Mouse (Mus musculus): Measurements from ENCODE around the gene Cdcp1. TPM values are rescaled to one million over a fixed set of nuclear protein-coding genes. Genes with fewer than 3 reads are reported as not detected.

Gene Cdcp1
- 0.07 and 0.44 TPM in 2 replicates for total RNA-seq (2015)
- 0.17 and 0.30 TPM in 2 replicates for total RNA-seq (2017)

DNA sequence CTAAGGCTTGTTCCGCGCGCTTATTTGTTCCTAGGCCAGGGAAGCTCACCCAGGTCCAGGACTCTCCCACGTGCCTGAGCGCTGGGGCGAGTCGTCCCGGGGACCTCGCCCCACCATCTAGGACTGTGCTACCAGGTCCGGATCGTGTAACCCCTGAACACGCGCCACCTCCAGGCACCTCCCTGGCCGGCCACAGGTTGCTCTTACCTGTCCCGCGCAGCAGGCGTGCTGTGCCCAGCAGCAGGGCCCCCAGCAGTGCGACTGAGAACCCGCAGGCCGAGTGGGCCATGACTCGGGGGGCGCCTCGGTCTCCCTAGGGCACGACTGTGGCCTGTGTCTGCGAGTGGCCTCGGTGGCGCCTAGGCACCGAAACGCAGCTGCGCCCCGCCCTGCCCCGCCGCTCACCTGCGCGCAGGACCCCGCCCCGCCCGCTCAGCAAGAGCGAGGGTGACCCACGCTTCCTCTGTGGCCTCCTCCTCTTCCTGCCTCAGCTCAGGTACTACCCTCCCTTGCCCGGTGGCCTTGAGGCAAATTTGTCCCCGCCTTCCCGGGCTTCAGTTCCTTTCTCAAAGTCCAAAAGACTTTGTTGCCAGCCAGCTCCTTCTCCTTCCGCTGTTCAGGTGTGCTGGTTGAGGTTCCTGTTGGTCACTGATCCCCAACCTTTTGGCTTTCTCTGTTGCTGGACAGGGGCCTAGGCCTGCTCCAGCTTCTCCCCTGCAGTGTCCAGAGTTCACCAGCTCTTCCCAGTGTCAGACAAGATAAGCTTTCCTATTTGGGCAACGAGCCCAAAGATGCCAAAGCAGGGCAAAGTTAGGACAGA lies at the start of gene Cdcp1:
Gene Cdcp1, minus strand, starts transcription at position 418 of the 820 bp plus-strand sequence.
- peak; percentile 48 for ATAC-seq (replicated peaks; ENCODE audit: poor library complexity)

DNA sequence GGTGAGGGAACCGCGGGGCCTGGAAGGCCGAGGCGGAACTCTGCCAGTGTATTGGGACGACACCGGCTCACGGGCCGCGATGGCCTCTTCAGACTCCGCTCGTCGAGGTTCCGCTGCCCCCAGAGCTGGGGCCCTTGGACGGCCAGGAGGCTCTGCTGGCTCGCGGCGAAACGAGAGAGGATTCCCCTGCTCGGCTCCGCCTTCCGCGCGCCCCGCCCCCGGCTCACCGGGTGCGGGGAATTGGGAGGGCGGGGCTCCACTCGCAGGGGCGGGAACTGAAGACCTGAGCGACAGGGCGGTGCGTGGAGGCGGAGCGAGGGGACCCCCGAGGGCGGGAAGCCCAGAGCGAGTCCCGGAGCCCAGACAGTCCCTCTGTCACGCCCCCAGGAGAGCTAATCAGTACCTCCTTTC lies 44.8 kb upstream of the Cdcp1 start, which contains the start of gene Tmem158:
Gene Tmem158, minus strand, starts transcription at position 154 of the 411 bp plus-strand sequence.
- peak; percentile 95 for ATAC-seq (replicated peaks; ENCODE audit: poor library complexity)

DNA sequence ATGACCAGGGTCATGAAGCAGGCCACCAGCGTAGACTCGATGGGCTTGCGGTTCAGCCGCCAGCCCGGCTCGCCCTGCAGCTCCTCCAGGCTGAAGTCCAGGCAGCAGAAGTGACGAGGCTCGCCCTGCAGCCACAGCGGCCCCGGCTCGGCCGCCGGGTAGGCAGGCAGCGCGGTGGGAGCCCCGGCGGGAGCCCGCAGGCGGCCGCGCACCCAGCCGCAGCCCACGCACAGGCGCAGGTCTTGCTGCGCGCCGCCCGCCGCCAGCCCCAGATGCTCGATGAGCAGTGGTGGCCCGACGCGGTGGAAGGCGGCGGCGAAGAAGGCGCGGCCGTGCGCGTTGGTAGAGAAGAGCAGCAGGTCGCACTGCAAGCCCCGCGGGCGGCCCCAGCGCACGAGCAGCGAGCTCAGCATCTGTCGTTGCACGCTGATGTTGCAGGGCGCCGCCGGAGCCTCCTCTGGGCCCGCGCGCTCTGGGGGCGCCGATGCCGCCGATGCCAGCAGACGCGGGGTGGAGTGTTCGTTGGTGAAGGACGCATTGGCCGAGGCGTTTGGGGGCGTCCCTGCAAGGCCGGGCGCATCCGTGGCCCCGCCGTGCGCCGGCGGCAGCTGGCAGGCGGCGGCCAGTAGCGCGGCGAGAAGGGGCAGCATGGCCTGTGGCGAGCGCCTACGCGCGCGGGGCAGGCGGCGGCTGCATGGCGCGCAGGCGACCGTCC lies 44.2 kb upstream of the Cdcp1 start:
- peak; percentile 11 for ATAC-seq (replicated peaks; ENCODE audit: poor library complexity)

DNA sequence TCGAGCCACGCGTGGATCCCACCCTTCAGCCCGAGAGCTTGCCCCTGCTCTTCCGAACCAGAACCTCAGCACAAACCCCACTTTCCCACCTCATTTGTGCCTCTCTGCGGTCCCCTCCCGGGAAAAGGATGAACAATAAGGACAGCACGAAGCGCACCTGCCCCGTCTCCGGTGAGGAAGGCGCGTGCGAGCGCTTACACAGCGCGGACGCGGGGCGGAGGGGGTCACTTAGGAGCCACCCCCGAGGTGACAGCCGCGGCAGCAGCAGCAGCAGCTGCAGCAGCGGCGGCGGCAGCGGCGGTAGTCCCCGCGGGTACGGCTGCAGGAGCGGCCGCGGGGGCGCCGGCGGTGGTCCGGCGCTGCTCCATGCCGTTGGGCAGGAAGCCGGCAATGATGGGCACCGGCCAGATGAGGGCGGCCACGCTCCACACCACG lies 43.6 kb upstream of the Cdcp1 start:
- ATAC-seq (replicated peaks; ENCODE audit: poor library complexity), result peak; percentile 68; the same call in 1 of the 2 replicates

DNA sequence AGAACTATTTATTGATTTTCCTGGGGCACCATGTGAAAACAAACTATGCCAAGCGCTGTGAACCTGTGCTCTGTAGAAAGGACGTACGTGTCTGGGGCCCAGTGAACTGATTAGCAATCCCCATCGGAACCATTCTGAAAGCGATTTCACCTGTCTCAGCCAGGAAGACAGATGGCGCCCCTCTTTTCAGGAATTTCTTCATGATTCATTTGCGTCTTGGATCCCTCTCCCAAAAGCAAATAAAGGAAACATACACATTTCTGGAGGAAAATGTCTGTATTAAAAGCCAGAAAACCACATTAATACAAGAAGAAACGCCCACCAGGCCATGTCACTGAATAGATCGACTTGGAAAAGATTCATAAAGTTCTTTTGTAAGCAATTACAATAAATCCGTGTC lies 43.0 kb upstream of the Cdcp1 start:
- no peak for ATAC-seq (replicated peaks; ENCODE audit: poor library complexity)

DNA sequence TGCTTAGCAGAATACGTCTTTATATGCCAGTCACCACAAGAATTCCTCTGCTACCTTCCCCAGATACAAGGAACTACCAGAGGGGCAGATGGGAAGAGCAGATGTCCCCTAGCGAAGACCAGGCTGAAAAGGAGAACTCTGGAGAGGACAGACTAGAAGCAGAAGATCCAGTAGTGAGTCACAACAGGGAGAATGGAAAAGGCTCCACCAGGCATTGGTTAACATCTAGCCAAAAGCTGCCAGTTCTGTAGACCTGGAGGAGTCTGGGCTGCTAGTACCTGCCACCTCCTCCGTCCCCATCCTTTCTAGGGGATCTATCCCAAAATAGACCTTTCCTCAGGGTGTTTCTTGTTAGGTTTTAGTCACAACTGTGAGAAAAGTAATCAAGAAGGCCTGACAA lies 39.9 kb upstream of the Cdcp1 start:
- ATAC-seq (replicated peaks; ENCODE audit: poor library complexity), result no peak

DNA sequence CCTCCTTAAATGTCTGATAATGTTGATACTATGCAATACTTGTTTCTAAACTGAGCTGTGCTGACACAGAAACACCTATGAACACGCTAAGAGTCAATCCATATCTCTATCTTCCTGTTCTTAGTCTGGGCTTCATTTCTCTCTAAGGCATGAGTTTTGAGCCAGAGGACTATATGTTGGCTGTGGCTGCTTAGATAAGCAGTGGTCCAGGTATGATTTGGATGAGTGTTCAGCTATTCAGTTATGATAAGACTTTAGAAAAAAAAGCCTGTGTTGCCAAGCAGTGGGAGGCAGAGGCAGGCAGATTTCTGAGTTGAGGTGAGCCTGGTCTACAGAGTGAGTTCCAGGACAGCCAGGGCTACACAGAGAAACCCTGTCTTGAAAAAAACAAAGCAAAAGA lies 32.2 kb upstream of the Cdcp1 start:
- peak; percentile 59 for ATAC-seq (replicated peaks; ENCODE audit: poor library complexity)

DNA sequence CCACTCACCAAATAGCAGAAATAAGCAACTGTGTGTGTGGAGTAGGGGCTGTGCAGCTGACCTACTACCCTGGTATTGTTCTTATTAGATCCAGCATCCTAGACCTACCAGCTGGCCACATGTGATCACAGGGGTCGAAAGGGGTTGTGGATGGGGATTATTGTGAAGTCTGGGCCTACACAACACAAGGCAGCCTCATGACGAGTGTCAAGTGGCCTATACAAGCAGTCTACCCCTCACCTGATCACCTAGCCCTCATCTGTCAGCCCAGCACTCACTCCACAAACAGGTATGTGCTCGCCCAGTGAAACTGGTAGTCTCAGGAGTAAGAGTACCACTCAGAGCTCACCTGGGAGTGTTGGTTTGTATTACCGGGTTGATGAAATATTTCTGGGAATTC lies 29.3 kb upstream of the Cdcp1 start:
- no peak for ATAC-seq (replicated peaks; ENCODE audit: poor library complexity)

DNA sequence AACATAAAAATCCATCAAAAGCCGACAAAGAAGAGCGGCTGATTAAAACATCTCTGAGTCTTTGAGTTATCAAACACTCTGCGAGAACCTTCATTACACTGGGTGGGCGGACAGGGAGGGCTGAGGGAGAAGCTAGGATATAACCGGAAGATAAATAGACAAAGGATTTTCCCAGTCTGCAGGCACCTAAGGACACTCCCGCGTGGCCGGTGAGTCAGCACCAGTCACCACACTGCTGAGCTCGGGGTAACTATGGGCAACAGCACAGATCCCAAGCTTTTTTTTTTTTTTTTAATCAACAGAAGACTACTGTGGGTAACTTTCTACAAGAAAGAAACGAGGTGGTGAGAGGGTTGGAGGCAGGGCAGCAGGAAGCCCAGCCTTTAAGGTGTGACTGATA lies 28.1 kb upstream of the Cdcp1 start:
- no peak for ATAC-seq (replicated peaks; ENCODE audit: poor library complexity)

DNA sequence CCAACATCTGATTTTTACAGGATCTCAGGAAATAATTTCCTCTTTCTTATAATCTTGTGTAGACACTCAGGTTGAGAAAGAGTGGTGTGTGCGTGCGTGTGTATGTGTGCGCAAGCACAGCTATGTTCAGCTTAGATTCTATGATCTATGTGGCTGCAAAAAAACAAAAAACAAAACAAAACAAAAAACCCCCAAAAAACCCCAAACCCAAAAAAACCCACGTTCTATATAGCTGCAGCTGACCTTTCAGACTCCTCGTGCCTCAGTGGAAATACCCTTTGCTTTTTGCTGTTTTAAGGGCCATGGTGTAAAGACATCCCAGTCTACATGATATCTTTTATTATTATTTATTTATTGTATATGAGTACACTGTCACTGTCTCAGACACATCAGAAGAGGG lies 25.4 kb upstream of the Cdcp1 start:
- ATAC-seq (replicated peaks; ENCODE audit: poor library complexity), result no peak

DNA sequence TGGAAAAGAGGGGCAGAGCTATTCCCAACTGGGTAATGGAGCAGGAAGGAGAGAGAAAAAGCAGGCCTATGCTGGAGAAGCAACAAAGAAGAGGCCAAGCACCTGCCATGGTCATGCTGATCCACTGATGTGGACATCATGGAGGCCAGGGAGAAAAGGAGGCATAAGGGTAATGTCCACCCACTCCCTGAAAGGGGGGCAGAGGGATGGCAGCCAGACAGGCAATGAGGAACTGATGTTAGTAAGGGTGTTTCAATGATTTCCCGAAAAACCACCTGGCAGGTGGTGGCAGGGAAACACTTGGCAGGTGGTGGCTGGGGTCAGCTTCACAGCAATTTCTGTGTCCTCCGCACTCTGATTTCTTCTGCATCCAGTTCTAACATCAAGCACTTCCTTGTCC lies 24.9 kb upstream of the Cdcp1 start:
- no peak for ATAC-seq (replicated peaks; ENCODE audit: poor library complexity)

DNA sequence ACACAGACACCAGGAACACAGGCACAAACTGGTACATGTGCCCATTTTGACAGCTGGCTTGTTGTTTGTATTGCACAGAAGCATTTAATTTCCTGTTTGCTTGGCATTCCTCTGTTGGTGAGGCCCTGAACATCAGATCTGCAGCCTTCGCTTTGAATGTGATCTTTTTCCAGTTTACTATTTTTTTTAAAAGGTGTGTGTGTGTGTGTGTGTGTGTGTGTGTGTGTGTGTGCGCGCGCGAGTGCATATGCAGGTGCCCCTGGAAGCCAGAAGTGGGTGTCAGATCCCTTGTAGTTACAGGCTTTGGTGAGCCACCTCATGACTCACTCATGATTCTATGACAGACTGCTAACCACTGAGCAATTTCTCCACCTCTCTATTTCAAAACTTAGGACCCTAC lies 24.4 kb upstream of the Cdcp1 start:
- no peak for ATAC-seq (replicated peaks; ENCODE audit: poor library complexity)

DNA sequence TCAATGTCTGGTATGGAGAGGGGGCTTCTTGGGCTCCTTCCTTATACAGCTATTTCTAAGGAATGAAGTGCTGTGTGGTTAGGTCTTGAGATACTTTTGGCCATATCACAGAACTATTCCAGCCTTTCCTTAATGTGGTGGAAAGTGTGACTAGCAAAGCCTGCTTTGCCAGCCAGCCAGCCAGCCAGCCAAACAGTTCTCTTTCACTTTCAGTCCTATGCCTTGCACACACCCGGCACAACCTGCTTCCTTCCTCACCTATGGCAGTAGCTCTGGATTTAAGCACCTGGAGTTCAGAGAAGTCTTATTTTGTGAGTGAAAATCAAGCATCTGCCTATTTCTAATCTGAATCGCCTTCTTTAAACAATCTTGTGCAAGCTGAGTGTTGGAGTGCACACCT lies 23.8 kb upstream of the Cdcp1 start:
- ATAC-seq (replicated peaks; ENCODE audit: poor library complexity), result no peak

DNA sequence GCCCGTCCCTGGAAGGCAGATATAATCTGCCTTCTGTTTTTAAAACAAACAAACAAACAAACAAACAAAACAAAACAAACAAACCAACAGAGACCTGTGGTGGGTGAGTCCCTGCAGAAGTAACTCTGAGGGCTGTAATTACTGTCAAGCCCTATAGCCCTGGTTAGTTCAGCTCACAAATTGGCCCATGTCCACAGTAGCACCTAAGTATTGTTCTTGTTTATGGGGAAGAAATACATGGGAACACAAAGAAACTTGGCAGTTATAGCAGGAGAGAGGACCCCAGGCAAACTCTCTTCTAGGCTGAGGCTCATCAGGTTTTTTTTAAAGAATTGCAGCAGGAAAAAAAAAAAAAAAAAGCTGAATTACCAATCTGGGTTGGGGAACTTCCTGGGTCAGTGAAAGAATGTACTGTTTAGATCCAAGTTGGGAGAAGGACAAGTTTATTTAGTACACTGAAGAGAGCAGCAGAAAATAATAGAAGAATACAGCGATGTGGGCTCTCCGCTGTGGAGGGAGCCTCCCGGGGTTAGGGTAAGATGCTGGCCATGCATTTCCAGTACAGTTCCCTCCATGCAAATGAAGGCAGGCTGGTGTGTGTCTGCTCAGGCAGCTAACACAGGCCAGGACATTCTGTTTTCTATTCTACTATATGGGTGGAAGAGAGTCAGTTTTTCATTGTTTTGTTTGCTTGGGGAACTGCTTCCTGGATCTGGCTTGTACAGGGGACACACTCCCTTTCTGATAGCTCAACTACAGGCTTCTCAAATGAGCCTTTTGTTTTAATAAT lies 22.6 kb upstream of the Cdcp1 start:
- no peak for ATAC-seq (replicated peaks; ENCODE audit: poor library complexity)

DNA sequence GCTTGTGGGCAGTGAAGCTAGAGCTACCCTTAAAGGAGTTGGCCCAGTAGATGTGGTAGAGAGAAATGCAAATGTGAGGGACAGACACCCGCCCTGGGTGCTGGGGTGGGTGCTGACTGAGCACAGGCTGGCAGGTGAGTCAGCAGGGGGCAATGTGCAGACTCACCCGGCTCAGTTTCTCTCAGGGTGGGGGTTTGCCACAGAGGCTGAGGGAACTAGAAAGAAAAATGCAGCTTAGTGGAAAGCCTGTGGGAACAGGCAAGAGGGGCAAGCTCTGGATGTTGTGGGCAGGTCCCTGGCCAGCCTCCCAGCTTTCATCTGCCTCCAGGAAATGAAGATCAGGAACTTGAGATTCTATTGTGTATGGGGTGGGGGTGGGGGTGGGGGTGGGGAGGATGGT lies 21.9 kb upstream of the Cdcp1 start:
- peak; percentile 77 for ATAC-seq (replicated peaks; ENCODE audit: poor library complexity)

DNA sequence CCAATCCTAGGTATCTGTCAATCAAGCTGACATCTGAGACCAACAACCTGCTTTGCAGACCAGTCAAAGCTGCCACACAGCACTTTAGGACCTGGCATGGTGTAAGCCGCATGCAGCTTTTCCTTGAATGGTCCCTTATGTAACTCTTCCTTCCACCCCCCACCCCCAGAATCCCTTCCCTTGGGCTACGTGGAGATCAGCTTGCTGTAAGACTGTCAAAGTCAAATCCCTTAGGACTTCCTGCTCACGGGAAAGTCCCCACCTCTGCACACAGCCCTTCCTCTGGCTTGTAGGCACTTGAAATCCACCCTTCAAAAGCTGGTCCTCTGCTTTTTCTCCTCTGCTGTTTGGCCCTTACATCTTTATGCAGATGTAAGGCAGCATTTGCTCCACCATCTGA lies 19.8 kb upstream of the Cdcp1 start:
- no peak for ATAC-seq (replicated peaks; ENCODE audit: poor library complexity)

DNA sequence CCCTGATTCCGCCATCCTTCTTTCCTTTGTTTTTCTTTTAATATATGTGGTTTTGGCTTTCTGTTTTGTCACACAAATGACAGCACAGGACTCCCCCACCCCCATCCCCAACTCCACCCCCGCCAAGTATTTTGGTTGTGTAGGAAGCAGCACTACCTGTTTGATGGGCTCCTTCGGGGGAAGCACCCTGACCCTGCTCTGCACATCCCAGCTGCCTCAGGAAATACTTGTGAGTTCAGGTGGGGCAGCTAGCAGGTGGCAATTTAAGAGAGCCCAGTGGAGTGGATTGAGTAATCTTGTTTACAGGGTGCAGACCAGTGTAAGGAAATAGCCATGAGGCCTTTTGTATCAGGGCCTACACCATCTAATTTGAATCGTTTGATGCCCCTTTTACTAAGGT lies 14.0 kb upstream of the Cdcp1 start:
- ATAC-seq (replicated peaks; ENCODE audit: poor library complexity), result no peak

DNA sequence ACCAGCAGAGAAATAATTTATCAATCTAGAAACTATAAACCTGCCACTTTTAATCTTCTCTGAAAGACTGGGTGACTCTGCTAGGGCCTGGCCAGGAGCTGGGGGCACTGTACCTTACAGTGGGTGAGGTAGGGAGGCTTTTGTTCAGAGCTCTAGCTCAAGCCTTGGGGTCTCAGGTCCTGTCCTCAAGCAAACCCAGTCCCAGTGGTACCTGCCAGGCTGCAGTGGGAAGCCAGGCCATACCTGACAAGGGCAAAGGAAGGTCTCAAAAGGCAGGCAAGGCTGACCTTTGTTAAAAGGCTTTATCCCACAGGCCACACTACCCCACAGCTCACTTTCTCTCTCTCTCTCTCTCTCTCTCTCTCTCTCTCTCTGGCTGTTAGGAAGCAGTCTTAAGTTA lies 12.8 kb upstream of the Cdcp1 start:
- ATAC-seq (replicated peaks; ENCODE audit: poor library complexity), result no peak

DNA sequence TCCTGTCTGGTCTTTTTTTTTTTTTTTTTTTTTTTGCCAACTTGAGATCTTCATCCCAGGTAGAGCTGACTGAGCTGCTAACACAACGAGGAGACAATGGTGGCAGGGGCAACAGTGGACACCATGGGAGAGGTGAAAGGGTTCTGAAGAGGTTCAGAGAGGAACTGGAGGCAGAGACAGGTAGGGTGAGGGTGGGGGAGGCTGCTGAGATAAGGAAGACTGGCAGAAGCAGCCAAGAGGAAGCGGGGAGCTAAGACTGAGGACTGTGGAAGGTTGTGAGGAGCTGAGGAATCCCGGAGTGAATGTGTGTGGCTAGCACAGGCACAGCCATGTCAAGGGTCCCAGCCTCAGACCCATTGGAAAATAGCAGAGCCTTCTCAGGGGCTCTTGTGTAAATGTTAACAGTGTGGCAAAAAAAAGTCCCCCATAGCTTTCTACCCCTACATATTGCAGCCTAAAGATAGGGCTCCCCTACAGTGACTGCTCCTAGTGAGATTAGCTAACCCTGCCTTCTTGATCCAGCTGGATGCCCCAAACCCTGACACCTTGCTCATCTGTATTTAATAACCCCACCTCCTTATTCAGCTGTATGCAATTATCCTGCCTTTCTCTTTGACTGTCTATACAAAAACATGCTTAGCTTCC lies 11.4 kb upstream of the Cdcp1 start:
- ATAC-seq (replicated peaks; ENCODE audit: poor library complexity), result peak; percentile 82

DNA sequence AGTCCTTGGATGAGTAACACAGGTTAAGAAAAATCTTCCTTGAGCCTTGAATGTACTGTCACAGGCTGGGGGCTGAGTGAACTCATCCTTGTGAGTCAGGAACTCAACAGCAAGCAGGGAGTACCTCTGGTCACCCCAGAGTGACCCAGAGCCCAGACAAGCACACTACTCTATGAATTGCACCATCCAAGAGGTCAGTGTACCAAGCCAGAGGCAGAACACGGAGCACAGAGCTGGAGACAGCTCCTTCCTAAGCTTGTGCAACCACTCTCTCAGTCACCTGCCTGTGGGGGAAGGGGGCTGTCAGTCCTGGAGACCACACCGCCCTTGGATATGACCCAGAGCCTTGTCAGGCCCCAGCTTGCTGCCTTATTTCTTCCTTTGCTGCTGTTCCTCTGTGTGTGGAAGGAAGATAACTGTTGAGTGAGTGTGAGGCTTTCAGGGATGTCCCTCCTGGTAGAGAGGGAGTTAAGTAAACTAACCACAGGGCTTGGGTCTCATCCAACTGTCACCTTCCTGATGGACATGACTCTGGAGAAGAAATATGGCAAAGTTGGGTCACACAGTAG lies 9.1 kb upstream of the Cdcp1 start:
- ATAC-seq (replicated peaks; ENCODE audit: poor library complexity), result peak; percentile 56

DNA sequence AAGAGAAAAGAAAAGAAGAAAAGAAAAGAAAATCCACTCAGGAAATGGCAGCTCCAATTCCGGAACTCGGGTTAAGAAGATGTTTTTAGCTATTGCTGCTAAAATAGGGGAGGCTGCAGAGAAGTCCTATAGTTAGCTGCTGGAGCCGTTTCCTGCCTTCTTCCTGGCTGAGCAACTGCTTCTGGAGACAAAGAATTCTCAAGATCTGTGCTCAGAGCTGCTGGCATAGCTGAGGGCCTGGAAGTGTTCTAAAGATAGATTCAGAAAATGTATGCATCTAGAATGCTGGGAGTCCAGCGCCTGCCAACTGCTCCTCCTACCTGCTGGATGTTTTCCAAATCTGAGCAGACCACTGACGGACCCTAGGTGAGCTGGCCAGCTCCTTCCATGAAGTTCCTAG lies 4.0 kb upstream of the Cdcp1 start:
- no peak for ATAC-seq (replicated peaks; ENCODE audit: poor library complexity)

All from megakaryocyte progenitor cell, adult 5-6 weeks (primary cell).